Mouse (Mus musculus) ES-E14 (cell line): ENCODE measurements around the gene Carns1.

ENCODE experiments used
- CHD2 ChIP-seq: IDR thresholded peaks from 2 replicates; pipeline ENCODE4 v1.6.1; 2014; ENCODE audit warnings: mild to moderate bottlenecking, low read depth, low read length, inconsistent platforms
- ZC3H11A ChIP-seq: IDR thresholded peaks from 2 replicates; pipeline ENCODE4 v1.6.1; 2012; ENCODE audit warnings: low read depth, mild to moderate bottlenecking, inconsistent platforms, low read length, borderline replicate concordance
- ZNF384 ChIP-seq: IDR thresholded peaks from 2 replicates; pipeline ENCODE4 v1.6.1; 2012; ENCODE audit warnings: low read depth, low read length, inconsistent platforms

DNA sequence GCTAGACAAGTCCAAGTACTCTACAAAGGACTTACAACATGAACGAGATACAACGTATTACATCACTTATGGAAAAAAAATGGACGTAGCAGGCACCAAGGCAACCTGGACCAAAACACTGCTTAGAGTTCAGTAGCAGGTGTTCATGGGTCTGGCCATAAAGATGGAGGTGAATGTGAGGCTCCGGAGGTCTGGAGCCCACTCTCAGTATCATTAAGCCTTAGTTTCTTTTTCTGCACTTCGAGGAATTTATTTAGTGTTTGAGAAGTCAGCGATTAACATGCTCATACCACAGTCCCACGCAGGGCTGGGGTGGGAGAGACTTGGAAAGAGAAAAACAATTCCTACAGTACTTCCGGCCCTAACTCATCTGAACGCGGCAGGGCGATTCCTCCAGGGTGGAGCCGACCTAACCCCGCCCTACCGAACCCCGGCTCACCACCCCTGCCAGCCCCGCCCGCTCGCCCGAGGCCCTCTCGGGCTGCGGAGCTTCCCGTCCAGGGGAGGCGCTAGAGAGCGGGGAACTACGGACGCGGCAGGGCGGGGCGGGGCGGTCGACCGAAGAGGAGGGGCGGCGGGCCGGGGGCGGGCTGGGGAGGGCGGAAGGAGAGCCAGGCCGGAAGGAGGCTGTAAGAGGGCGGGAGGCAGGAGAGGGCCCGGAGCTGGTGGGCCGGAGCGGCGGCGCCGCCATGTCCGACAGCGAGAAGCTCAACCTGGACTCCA, 16.4 kb upstream of the Carns1 start, which contains the start of gene Ppp1ca:
- TF ChIP-seq ZNF384 (no peak), CHD2 (no peak), ZC3H11A (no peak)
